Mouse (Mus musculus) heart, embryonic 11.5 days (tissue): Measurements from ENCODE around the gene Pde3a. TPM values are rescaled to one million over a fixed set of nuclear protein-coding genes. Genes with fewer than 3 reads are reported as not detected.

Experiments used
- ATAC-seq: fragments of 200-750 bp; cut with Nextera tagmentation; replicated peaks from 2 replicates; pipeline ENCODE4 v1.8.0; 2017; ENCODE audit warnings: moderate library complexity; ENCODE audit not compliant: insufficient number of reproducible peaks, low FRiP score, low TSS enrichment
- H3K27ac ChIP-seq: fragments of 300-500 bp; sonication (generic); 2 replicates; pipeline ENCODE4 v1.5.1; 2014; ENCODE audit warnings: mild to moderate bottlenecking, low read depth, low read length
- H3K27me3 ChIP-seq: fragments of 300-500 bp; sonication (generic); 2 replicates; pipeline ENCODE4 v1.6.1; 2014; ENCODE audit warnings: mild to moderate bottlenecking, low read length, mixed read lengths; ENCODE audit not compliant: control insufficient read depth, insufficient read depth
- H3K36me3 ChIP-seq: fragments of 300-500 bp; sonication (generic); 2 replicates; pipeline ENCODE4 v1.6.1; 2014; ENCODE audit warnings: mild to moderate bottlenecking, low read length, moderate library complexity, mixed read lengths; ENCODE audit not compliant: control insufficient read depth, insufficient read depth
- H3K4me1 ChIP-seq: fragments of 300-500 bp; sonication (generic); 2 replicates; pipeline ENCODE4 v1.6.1; 2014; ENCODE audit warnings: low read length; ENCODE audit not compliant: control insufficient read depth, insufficient read depth
- H3K4me2 ChIP-seq: fragments of 300-500 bp; sonication (generic); 2 replicates; pipeline ENCODE4 v1.6.1; 2014; ENCODE audit warnings: mild to moderate bottlenecking, moderate library complexity
- H3K4me3 ChIP-seq: fragments of 300-500 bp; sonication (generic); 2 replicates; pipeline ENCODE4 v1.5.1; 2014; ENCODE audit warnings: low read depth, low read length
- H3K9ac ChIP-seq: fragments of 300-500 bp; sonication (generic); 2 replicates; pipeline ENCODE4 v1.6.1; 2014; ENCODE audit warnings: mild to moderate bottlenecking, low read depth, low read length, moderate library complexity
- H3K9me3 ChIP-seq: fragments of 300-500 bp; sonication (generic); replicated peaks from 2 replicates; pipeline ENCODE4 v1.6.1; 2016; ENCODE audit warnings: low read length; ENCODE audit not compliant: control insufficient read depth
- WGBS: fragments of 180-500 bp; shearing (Covaris S2); extraction: QIAGEN DNeasy Blood & Tissue Kit; methylation state at CpG from one replicate; pipeline ENCODE4 v1.1.7; 2014; ENCODE audit not compliant: insufficient replicate concordance; 5-methylcytosine and 5-hydroxymethylcytosine counted together
- polyA plus RNA-seq: library from polyadenylated mRNA; unstranded; fragments of >200 nt; fragmentation: Nextera tagmentation; extraction: Ambion mirVana; gene quantifications from 2 replicates; pipeline ENCODE4 v1.2.1, GENCODE M21; 2014

The Pde3a gene
- polyA plus RNA-seq, 1 experiment from 2014 or later, result 10.7 TPM

DNA sequence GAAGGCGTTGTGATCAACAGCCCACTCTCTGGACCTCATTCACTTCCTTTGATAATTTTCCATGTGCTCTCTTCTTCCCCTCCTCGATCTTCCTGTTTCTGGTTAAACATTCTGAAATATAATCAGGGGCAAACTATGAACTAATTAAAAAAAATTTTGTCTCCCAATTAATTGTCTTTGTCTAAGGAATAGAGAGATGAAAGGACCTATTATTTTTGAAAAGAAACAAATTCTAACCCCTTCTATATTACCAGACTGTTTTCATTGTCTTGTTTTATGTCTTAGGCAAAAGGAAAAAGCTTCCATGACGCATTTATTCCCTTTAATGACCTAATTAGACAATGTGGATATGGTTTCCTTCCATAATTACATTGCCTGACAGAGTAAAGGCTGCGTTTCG, 156.4 kb downstream of the Pde3a start:
- no peak for ATAC-seq
- Histone ChIP-seq H3K9me3 (no peaks in the 10 kb centered on the region), H3K9ac (no peak overlapping the region), H3K27ac (no peak overlapping the region), H3K4me3 (no peak overlapping the region), H3K36me3 (no peaks in the 10 kb centered on the region), H3K4me1 (no peaks in the 10 kb centered on the region), H3K4me2 (no peak overlapping the region), H3K27me3 (no peaks in the 10 kb centered on the region)
- 74% methylated on average over 5 of the region's 5 CpGs for WGBS

- WGBS, result 85% methylated on average over 4 of the region's 4 CpGs
- no peaks in the 10 kb centered on the region for H3K27me3 ChIP-seq
- no peak overlapping the region for H3K4me2 ChIP-seq
- no peak overlapping the region for H3K4me3 ChIP-seq
- H3K9ac ChIP-seq, result no peak overlapping the region
- H3K4me1 ChIP-seq, result no peaks in the 10 kb centered on the region
- ATAC-seq, result no peak
- no peak overlapping the region for H3K27ac ChIP-seq
- no peaks in the 10 kb centered on the region for H3K36me3 ChIP-seq
- H3K9me3 ChIP-seq, result no peaks in the 10 kb centered on the region
Observed at GRCm38 (mm10) chr6:141408758-141409157, 159.7 kb downstream of the Pde3a start.

GRCm38 (mm10) chr6:141410836-141411235, 161.8 kb downstream of the Pde3a start:
- H3K27me3 ChIP-seq, result no peaks in the 10 kb centered on the region
- no peaks in the 10 kb centered on the region for H3K4me1 ChIP-seq
- H3K36me3 ChIP-seq, result no peaks in the 10 kb centered on the region
- H3K9ac ChIP-seq, result no peak overlapping the region
- WGBS, result 79% methylated on average over 5 of the region's 5 CpGs
- no peak overlapping the region for H3K4me3 ChIP-seq
- H3K9me3 ChIP-seq, result no peaks in the 10 kb centered on the region
- H3K4me2 ChIP-seq, result no peak overlapping the region
- ATAC-seq, result no peak
- H3K27ac ChIP-seq, result no peak overlapping the region

- 86% methylated on average over 6 of the region's 6 CpGs for WGBS
- no peak overlapping the region for H3K27ac ChIP-seq
- no peaks in the 10 kb centered on the region for H3K36me3 ChIP-seq
- H3K4me2 ChIP-seq, result no peak overlapping the region
- H3K4me1 ChIP-seq, result no peaks in the 10 kb centered on the region
- no peaks in the 10 kb centered on the region for H3K27me3 ChIP-seq
- H3K9me3 ChIP-seq, result no peaks in the 10 kb centered on the region
- H3K9ac ChIP-seq, result no peak overlapping the region
- no peak overlapping the region for H3K4me3 ChIP-seq
- ATAC-seq, result no peak
Observed at GRCm38 (mm10) chr6:141425114-141425513, 176.0 kb downstream of the Pde3a start.

GRCm38 (mm10) chr6:141428587-141428986, 179.5 kb downstream of the Pde3a start:
- no peaks in the 10 kb centered on the region; the same call in 1 of the 2 replicates for H3K9me3 ChIP-seq
- no peak overlapping the region for H3K9ac ChIP-seq
- WGBS, result 84% methylated on average over 4 of the region's 4 CpGs
- no peak overlapping the region for H3K4me2 ChIP-seq
- no peak overlapping the region for H3K4me3 ChIP-seq
- no peaks in the 10 kb centered on the region for H3K4me1 ChIP-seq
- ATAC-seq, result no peak
- H3K27me3 ChIP-seq, result no peaks in the 10 kb centered on the region
- no peaks in the 10 kb centered on the region for H3K36me3 ChIP-seq
- no peak overlapping the region for H3K27ac ChIP-seq

DNA sequence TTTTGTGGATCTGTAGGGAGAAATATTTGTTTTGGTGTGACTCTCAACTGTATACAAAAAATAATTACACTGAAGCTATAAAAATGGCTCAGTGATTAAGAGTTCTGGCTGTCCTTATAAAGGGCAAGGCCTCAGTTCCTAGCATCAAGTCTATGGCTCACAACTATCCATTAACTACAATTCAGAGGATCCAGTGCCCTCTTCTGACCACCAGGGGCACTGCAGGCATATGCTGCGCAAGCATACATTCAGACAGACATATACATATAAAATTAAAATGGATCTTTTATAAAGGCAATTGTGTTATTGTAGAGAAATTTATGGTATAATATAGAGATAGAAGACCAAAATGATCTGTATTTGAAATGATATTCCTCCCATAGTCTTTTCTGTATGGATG, 181.1 kb downstream of the Pde3a start:
- no peak for ATAC-seq
- no peaks in the 10 kb centered on the region for H3K27me3 ChIP-seq
- no peaks in the 10 kb centered on the region for H3K36me3 ChIP-seq
- H3K27ac ChIP-seq, result no peak overlapping the region
- peaks cover 7% of the 10 kb centered on the region; the same call in 1 of the 2 replicates for H3K4me1 ChIP-seq
- H3K9me3 ChIP-seq, result no peaks in the 10 kb centered on the region; the same call in 1 of the 2 replicates
- WGBS, result 89% methylated on average over 1 of the region's 1 CpGs
- no peak overlapping the region for H3K9ac ChIP-seq
- no peak overlapping the region for H3K4me3 ChIP-seq
- no peak overlapping the region for H3K4me2 ChIP-seq

GRCm38 (mm10) chr6:141432271-141432974, 183.4 kb downstream of the Pde3a start:
- H3K27me3 ChIP-seq, result no peaks in the 10 kb centered on the region
- peaks cover 7% of the 10 kb centered on the region; the same call in 1 of the 2 replicates for H3K4me1 ChIP-seq
- no peak overlapping the region for H3K9ac ChIP-seq
- no peak overlapping the region for H3K4me3 ChIP-seq
- no peaks in the 10 kb centered on the region for H3K36me3 ChIP-seq
- no peaks in the 10 kb centered on the region; the same call in 1 of the 2 replicates for H3K9me3 ChIP-seq
- no peak overlapping the region for H3K4me2 ChIP-seq
- no peak for ATAC-seq
- H3K27ac ChIP-seq, result no peak overlapping the region
- WGBS, result 81% methylated on average over 13 of the region's 13 CpGs

DNA sequence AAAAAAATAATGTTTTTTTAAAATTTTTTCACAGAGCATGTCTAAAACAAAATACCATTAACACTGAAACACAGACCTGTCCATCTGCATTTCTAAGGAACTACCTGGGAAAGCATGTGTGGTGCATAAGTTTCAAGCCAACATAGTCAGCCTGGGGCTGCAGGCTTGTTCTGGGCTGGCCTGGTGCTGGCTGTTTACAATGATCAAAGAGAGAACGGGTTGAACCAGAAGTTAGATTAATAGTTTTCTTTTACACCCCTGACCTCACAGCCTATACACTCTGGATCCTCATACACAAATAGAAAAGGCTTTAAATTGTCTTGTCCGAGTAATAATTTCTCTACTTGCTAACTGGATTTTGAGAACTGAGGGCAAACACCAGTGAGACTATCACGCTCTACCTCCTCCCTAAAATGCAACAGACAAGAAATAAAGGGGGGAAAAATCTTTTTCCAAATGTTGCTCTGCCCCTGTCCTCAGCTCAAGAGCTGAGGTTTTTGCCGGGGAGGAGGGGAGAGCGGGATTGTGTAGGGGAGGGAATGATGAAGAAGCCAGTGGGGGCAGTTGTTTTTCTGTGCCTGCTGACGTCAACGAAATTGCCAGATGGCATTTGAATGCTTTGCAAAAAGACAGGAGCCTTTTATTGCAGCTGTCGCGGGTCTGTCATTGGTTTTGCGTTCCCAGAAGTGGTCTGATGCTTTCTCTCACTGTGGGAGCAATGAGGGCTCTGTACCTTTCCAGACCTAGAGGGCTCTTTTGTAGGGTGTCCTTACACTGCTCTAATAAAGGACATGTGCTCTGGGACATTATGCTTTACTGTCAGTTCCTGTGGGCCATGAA, 185.1 kb downstream of the Pde3a start:
- Histone ChIP-seq H3K9ac (no peak overlapping the region), H3K4me3 (no peak overlapping the region), H3K4me1 (peaks cover 7% of the 10 kb centered on the region; the same call in 1 of the 2 replicates), H3K4me2 (no peak overlapping the region), H3K27me3 (no peaks in the 10 kb centered on the region), H3K27ac (no peak overlapping the region), H3K36me3 (no peaks in the 10 kb centered on the region), H3K9me3 (no peaks in the 10 kb centered on the region; the same call in none of the 2 replicates)
- no peak for ATAC-seq
- 57% methylated on average over 10 of the region's 10 CpGs for WGBS
